Mouse (Mus musculus): ENCODE data around the gene Gm48552. TPM values are rescaled to one million over a fixed set of nuclear protein-coding genes. Genes with fewer than 3 reads are reported as not detected.
A peak's percentile ranks its signal among the peaks of the same experiment; 100 is the strongest.

Gene Gm48552
- polyA plus RNA-seq, 1 experiment = 1.0 TPM

- WGBS = 14% methylated on average over 10 of the region's 10 CpGs
- DNase-seq = peak; percentile 75
- Histone ChIP-seq H3K4me3 (ENCODE audit: insufficient read depth, low read depth, low read length) (peak overlapping the region; percentile 85), H3K27ac (ENCODE audit: insufficient read depth, low read depth, low read length) (peak overlapping the region; percentile 92), H3K27me3 (replicated peaks; ENCODE audit: control insufficient read depth, insufficient read depth, low read length) (no peaks in the 10 kb centered on the region), H3K4me1 (ENCODE audit: control insufficient read depth, insufficient read depth, low read length) (peaks cover 36% of the 10 kb centered on the region), H3K36me3 (ENCODE audit: control insufficient read depth, insufficient read depth, low read length) (no peaks in the 10 kb centered on the region)
- TF ChIP-seq POLR2A (IDR thresholded peaks at IDR 0.05; ENCODE audit: low read depth, low read length) (no peak), CTCF (conservative IDR thresholded peaks at IDR 0.05; ENCODE audit: insufficient read depth, insufficient read length, low read depth, low read length) (no peak)
These were observed 36.5 kb downstream of the Gm48552 start for GRCm38 (mm10) chr10:81425236-81425850.

DNA sequence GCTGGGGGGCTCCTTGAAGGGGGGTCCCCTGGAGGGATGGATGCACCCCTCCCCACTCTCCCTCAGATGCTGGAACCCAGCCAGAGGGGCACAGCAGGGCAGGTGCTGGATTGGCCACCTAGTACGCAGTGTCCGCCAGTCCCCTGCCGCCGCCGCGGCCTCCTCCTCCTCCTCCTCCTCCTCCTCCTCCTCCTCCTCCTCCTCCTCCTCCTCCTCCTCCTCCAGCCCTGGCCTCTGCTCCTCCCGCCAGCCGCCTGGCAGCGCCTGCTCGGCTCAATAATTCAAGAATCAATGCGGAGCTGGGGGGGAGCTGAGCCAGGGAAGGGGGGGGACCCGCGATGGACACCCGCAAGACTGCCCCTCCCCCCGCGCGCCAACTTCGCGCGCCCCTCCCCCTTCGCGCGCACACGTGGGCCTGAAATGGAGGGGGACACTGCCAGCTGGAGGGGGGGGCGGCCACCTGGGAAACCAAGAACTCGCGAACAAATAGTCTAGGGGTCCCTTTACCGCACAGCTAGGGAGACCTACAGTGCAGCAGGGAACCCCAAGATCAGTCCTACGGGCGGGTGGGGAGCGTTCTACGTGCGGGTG is 37.4 kb downstream of the Gm48552 start:
- peak overlapping the region; percentile 85 for H3K4me3 ChIP-seq (ENCODE audit: insufficient read depth, low read depth, low read length)
- WGBS = 2% methylated on average over 23 of the region's 33 CpGs
- H3K27me3 ChIP-seq (replicated peaks; ENCODE audit: control insufficient read depth, insufficient read depth, low read length) = no peaks in the 10 kb centered on the region
- DNase-seq = peak; percentile 49
- no peak for TF ChIP-seq CTCF (conservative IDR thresholded peaks at IDR 0.05; ENCODE audit: insufficient read depth, insufficient read length, low read depth, low read length)
- no peak for TF ChIP-seq POLR2A (IDR thresholded peaks at IDR 0.05; ENCODE audit: low read depth, low read length)
- peak overlapping the region; percentile 94 for H3K27ac ChIP-seq (ENCODE audit: insufficient read depth, low read depth, low read length)
- H3K36me3 ChIP-seq (ENCODE audit: control insufficient read depth, insufficient read depth, low read length) = no peaks in the 10 kb centered on the region
- peaks cover 34% of the 10 kb centered on the region for H3K4me1 ChIP-seq (ENCODE audit: control insufficient read depth, insufficient read depth, low read length)

DNA sequence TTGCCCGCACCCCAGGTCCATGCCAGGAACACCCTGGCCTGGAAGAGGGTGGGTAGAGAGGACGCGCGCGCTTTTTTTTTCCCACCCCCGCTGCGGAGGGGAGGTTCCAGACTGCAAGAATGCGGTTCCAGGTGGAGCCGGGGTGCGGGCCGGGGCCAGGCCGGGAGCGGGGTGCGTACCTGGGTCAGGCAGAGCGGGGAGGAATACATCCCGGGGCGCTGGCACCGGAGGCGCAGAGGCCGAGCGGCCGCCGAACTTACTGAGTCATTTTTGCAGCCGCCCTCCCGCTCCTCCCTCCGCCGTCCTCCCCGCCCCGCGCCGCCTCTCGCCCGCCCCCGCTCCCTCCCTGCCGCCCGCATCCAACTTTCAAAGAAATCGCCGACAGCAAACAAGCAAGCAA is 38.1 kb downstream of the Gm48552 start:
- H3K4me1 ChIP-seq (ENCODE audit: control insufficient read depth, insufficient read depth, low read length) = peaks cover 37% of the 10 kb centered on the region
- under 1% methylated on average over 33 of the region's 38 CpGs for WGBS

DNA sequence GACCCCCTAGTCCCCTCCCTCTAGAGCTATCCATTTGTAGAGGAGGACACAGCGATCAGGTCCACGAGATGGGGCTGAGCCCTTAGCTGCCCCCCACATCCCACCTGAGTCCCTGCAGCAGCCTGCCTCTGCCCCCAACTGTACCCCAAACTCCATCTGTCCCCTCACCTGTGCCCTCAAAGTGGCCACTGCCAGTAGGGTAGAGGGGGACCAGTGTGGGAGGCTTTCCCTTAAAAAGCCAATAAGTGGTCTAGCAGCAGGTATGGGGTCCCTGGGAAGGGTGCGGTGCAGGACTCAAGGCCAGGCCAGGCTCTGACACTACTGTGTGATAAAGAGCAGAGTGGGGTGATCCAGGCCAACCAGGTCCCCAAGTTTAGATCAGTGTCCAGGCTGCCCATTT is 38.5 kb downstream of the Gm48552 start:
- 42% methylated on average over 3 of the region's 3 CpGs for WGBS
- Histone ChIP-seq H3K27me3 (replicated peaks; ENCODE audit: control insufficient read depth, insufficient read depth, low read length) (no peaks in the 10 kb centered on the region), H3K27ac (ENCODE audit: insufficient read depth, low read depth, low read length) (peak overlapping the region; percentile 69), H3K4me3 (ENCODE audit: insufficient read depth, low read depth, low read length) (peak overlapping the region; percentile 85), H3K36me3 (ENCODE audit: control insufficient read depth, insufficient read depth, low read length) (no peaks in the 10 kb centered on the region), H3K4me1 (ENCODE audit: control insufficient read depth, insufficient read depth, low read length) (peaks cover 36% of the 10 kb centered on the region)
- no peak for DNase-seq
- TF ChIP-seq POLR2A (IDR thresholded peaks at IDR 0.05; ENCODE audit: low read depth, low read length) (no peak), CTCF (conservative IDR thresholded peaks at IDR 0.05; ENCODE audit: insufficient read depth, insufficient read length, low read depth, low read length) (no peak)

More for the DNA sequence above, 38.1 kb downstream of the Gm48552 start:
- H3K27me3 ChIP-seq (replicated peaks; ENCODE audit: control insufficient read depth, insufficient read depth, low read length) = no peaks in the 10 kb centered on the region
- peak overlapping the region; percentile 94 for H3K27ac ChIP-seq (ENCODE audit: insufficient read depth, low read depth, low read length)
- H3K4me3 ChIP-seq (ENCODE audit: insufficient read depth, low read depth, low read length) = peak overlapping the region; percentile 85
- peak; percentile 83 for DNase-seq
- H3K36me3 ChIP-seq (ENCODE audit: control insufficient read depth, insufficient read depth, low read length) = no peaks in the 10 kb centered on the region
- TF ChIP-seq CTCF (conservative IDR thresholded peaks at IDR 0.05; ENCODE audit: insufficient read depth, insufficient read length, low read depth, low read length) (no peak), POLR2A (IDR thresholded peaks at IDR 0.05; ENCODE audit: low read depth, low read length) (no peak)

DNA sequence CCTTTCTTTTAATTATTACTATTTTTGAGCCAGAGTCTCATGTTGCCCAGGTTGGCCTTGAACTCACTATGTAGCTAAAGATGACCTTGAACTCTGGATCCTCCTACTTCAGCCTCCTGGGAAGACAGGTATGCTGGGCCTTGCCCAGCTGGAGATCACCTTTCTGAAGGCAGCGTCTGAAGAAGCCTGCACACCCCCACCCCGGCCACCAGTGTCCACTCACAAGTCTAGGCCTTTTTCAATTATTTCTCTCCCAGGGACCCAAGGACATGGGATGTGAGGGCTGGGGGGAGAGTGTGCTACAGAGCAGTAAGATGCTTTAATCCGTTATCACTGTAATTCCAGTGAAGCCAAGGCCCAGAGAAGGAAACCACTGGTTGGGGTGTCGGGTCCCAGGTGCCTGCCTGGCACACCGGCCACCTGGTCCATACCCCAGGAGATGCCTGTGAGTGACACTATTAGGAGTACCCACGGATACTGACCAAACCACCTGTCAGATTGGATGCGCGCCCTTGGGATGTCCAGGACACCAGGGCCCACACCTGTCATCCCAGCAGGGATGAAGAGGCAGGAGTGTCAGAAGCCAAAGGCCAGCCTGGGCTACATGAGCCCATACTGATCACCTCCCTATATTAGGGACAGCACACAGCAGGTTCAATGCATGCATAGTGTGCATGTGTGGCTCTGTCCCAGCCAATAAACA is 39.1 kb downstream of the Gm48552 start:
- no peak for DNase-seq
- Histone ChIP-seq H3K27me3 (replicated peaks; ENCODE audit: control insufficient read depth, insufficient read depth, low read length) (no peaks in the 10 kb centered on the region), H3K36me3 (ENCODE audit: control insufficient read depth, insufficient read depth, low read length) (no peaks in the 10 kb centered on the region), H3K27ac (ENCODE audit: insufficient read depth, low read depth, low read length) (peak overlapping the region; percentile 69), H3K4me3 (ENCODE audit: insufficient read depth, low read depth, low read length) (no peak overlapping the region), H3K4me1 (ENCODE audit: control insufficient read depth, insufficient read depth, low read length) (peaks cover 37% of the 10 kb centered on the region)
- TF ChIP-seq CTCF (conservative IDR thresholded peaks at IDR 0.05; ENCODE audit: insufficient read depth, insufficient read length, low read depth, low read length) (no peak), POLR2A (IDR thresholded peaks at IDR 0.05; ENCODE audit: low read depth, low read length) (no peak)
- WGBS = 87% methylated on average over 8 of the region's 8 CpGs

DNA sequence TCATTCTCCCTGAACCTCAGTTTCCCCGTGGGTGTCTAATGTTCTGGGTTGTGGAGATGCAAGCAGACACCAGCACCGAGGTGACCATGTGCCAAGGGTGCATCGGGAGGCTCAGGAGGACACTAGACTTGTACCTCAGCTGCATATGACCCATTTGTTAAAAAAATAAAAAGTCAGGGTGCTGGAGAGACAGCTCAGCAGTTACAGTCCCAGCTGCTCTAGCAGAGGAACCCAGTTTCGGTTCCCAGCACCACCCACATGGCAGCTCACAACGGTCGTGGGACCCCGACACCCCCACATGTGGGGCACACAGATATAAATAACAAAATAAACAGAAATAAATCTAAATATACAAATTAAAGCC is 39.7 kb downstream of the Gm48552 start:
- no peak overlapping the region for H3K4me3 ChIP-seq (ENCODE audit: insufficient read depth, low read depth, low read length)
- no peak overlapping the region for H3K27ac ChIP-seq (ENCODE audit: insufficient read depth, low read depth, low read length)
- no peaks in the 10 kb centered on the region for H3K36me3 ChIP-seq (ENCODE audit: control insufficient read depth, insufficient read depth, low read length)
- TF ChIP-seq POLR2A (IDR thresholded peaks at IDR 0.05; ENCODE audit: low read depth, low read length) (no peak), CTCF (conservative IDR thresholded peaks at IDR 0.05; ENCODE audit: insufficient read depth, insufficient read length, low read depth, low read length) (no peak)
- H3K4me1 ChIP-seq (ENCODE audit: control insufficient read depth, insufficient read depth, low read length) = peaks cover 41% of the 10 kb centered on the region
- WGBS = 87% methylated on average over 7 of the region's 7 CpGs
- no peak for DNase-seq
- no peaks in the 10 kb centered on the region for H3K27me3 ChIP-seq (replicated peaks; ENCODE audit: control insufficient read depth, insufficient read depth, low read length)

DNA sequence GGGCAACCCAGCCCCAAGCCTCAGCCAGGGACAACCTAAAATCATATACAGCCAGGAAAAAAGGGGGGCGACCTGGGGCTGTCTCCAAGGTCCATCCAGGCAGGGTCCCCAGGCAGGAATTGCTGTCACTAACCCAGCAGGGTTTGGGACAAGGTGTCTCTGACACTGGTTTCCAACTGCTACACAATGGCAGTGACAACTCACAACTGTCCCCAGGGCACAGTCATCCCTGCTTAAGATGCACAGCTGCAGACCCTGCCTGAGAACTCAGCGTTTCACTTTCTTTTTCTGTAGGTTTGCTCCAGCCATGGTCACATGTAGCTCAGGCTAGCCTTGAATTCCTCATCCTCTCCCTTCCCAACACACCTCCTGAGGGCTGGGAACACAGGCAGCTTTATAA is 40.3 kb downstream of the Gm48552 start:
- Histone ChIP-seq H3K27me3 (replicated peaks; ENCODE audit: control insufficient read depth, insufficient read depth, low read length) (no peaks in the 10 kb centered on the region), H3K4me3 (ENCODE audit: insufficient read depth, low read depth, low read length) (no peak overlapping the region), H3K27ac (ENCODE audit: insufficient read depth, low read depth, low read length) (peak overlapping the region; percentile 98), H3K4me1 (ENCODE audit: control insufficient read depth, insufficient read depth, low read length) (peaks cover 41% of the 10 kb centered on the region), H3K36me3 (ENCODE audit: control insufficient read depth, insufficient read depth, low read length) (no peaks in the 10 kb centered on the region)
- 54% methylated on average over 2 of the region's 2 CpGs for WGBS
- TF ChIP-seq CTCF (conservative IDR thresholded peaks at IDR 0.05; ENCODE audit: insufficient read depth, insufficient read length, low read depth, low read length) (no peak), POLR2A (IDR thresholded peaks at IDR 0.05; ENCODE audit: low read depth, low read length) (no peak)
- no peak for DNase-seq

Measured in kidney, adult 2 months (tissue).